Mouse (Mus musculus): ENCODE results near the gene Tns3.
A peak's percentile ranks its signal among the peaks of the same experiment; 100 is the strongest.
"Not testable (repeated sequence)": the region's sequence is repeated elsewhere in the genome, so short reads cannot be mapped to it uniquely, and the experiment has no call there.

The Tns3 gene

DNA sequence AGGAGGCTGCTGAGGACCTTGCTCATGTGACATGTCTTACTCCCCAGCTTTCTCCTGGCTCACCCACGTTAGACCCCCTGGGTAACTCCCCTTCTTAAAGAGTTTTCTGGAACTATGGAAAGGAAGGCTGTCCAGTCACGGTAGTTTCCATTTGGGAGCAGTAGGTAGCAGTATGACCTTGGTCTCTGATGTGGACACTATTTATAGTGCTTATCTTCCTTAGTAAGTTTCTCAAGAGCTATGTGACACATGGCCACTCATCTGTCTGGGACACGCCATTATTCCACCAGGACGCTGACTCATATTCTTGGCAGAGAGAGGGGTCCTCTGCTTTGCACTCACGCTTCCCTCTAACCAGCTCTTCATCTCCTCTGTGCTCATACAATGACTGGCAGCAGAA, 84.5 kb downstream of the Tns3 start:
- no peak for DNase-seq (ENCODE audit: low spot score in 2 of 2)

DNA sequence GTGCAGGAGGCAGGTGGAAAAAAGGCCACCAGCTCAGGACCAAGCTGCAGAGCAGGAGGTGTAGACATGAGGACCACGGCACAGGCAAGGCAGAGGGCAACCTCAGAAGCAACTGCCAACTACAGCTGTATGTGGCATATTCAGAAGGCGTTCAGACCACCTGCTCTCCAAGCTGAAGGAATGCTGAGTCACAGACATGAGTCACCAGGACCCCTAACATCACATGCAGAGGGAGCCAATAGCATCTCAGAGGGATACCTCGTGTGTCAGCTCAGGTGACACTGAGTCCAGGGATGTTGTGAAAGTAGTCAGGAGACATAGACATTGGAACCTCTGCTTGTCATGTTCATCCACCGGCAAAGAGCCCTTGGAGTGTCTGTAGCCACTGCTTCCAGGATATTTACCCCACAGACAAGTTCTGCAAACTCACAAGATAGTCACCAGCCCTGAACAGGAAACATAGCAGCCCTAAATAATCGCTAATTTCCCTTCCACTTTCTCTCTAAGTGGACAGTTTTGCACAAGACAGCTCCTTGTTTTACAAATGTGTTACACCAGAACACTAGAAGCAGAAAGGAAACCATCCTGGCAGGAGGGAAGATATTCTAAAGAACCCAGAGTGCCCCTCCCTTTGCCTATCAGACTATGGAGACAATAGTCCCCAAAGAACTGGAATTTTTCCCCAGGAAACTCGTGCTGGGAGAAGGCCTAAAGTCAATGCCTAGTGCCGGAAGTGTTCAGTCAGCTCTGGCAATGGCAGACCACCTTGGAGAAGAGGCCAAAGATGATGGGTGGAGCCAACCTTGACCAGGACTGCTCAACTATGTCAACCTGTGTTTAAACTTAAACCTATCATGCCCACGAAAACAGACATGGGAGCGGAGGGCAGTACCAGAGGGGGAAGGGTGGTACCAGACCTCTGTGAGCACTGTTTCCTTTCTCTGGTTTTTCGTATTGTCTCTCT, 88.8 kb downstream of the Tns3 start:
- DNase-seq (ENCODE audit: low spot score in 2 of 2), result peak; percentile 23 to 26

- no peak for DNase-seq (ENCODE audit: low spot score in 2 of 2)
These were observed 89.8 kb downstream of the Tns3 start for GRCm38 (mm10) chr11:8574562-8574961.

- no peak for DNase-seq (ENCODE audit: low spot score in 2 of 2)
These were observed 91.6 kb downstream of the Tns3 start for GRCm38 (mm10) chr11:8572762-8573161.

DNA sequence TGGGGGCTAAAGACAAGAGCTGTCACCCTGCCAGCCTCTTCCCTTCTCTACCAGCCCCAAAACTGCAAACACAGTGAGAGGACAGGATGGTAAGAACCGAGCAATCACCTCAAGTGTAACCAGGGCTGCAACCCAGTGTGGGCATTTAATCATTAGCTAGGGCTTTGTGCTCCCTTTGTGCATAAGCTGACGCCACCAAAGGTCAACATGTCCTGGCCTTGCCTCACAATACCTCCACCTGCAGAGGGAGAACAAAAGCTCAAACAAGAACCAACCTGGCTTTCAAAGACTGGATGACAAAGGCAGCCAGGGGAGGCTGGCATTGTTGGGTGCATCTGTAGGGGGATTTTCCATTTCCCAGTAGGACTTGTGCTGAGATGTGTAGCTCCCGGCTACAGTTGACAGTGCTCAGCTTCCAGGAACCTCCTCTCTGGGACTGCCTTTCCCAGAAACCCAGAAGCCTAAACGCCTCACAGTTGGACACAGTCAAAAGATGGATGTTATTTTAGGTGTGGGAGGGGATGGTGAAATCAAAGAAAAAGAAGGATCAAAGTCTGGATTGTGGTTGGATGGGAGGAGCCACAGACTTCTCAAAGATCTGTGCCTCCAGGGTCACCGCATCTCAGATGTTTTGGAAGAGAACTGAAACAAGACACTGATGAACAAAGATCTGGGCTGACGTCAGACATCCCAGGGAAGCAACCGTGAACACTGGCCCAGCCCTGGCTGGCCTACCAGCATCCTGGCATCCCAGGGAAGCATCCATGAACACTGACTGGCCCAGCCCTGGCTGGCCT, 94.9 kb downstream of the Tns3 start:
- no peak for DNase-seq (ENCODE audit: low spot score in 2 of 2)

DNA sequence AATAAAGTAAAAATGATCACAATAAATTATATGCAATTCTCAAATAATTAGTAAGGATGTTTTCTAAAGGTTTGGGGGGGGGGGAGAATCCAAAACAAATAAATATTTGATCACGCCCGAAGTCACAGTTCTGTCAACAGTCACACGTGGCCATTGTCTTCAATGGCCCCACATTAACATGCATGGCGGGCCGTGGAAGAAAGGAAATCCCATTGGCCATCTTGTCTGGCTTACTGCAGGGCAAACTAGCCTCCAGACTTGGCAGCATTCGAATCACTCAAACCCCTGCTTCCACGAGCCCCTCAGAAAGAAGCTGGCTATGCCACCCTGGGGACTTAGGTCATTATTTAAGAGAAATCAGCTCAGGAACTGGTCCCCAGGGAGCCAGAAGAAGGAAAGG, 95.5 kb downstream of the Tns3 start:
- DNase-seq (ENCODE audit: low spot score in 2 of 2), result no peak

DNA sequence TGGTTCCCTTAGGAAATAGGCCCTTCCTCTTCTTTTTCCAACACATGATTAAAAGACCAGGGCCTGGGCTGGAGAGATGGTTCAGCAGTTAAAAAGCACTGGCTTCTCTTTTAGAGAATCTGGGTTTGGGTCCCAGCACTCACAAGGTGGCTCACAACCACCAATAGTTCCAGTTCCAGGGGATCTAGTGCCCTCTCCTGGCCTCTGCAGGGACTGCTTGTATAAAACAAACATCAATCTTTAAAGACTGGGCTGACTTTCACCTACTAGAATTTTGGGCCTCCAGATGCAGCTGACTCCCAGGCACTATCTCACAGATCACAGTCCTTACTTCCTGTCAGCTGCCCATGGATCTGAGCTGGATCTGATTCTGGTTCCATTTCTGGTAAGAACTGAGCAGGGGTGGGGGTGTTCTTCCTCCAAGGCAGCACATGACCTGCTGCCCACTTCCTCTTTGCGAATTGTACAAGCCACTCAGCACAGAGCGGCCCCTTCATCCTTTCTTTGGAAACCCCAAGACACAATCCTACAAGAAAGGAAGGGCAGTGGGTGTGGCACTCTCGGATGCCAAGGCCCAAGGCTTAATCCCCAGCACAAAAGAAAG, 98.0 kb downstream of the Tns3 start:
- DNase-seq (ENCODE audit: low spot score in 2 of 2), result no peak

- no peak for DNase-seq (ENCODE audit: low spot score in 2 of 2)
These were observed 105.5 kb downstream of the Tns3 start for GRCm38 (mm10) chr11:8558761-8559282.

- DNase-seq (ENCODE audit: low spot score in 2 of 2), result no peak
These were observed 106.1 kb downstream of the Tns3 start for GRCm38 (mm10) chr11:8558258-8558657.

GRCm38 (mm10) chr11:8557006-8557405, 107.3 kb downstream of the Tns3 start:
- DNase-seq (ENCODE audit: low spot score in 2 of 2), result peak; percentile 40

- no peak for DNase-seq (ENCODE audit: low spot score in 2 of 2)
These were observed 112.6 kb downstream of the Tns3 start for GRCm38 (mm10) chr11:8551710-8552109.

GRCm38 (mm10) chr11:8547661-8548060, 116.7 kb downstream of the Tns3 start:
- no peak for DNase-seq (ENCODE audit: low spot score in 2 of 2)

GRCm38 (mm10) chr11:8545798-8546197, 118.5 kb downstream of the Tns3 start:
- peak in 1 of 2 experiments; percentile 28 for DNase-seq (ENCODE audit: low spot score in 2 of 2)

DNA sequence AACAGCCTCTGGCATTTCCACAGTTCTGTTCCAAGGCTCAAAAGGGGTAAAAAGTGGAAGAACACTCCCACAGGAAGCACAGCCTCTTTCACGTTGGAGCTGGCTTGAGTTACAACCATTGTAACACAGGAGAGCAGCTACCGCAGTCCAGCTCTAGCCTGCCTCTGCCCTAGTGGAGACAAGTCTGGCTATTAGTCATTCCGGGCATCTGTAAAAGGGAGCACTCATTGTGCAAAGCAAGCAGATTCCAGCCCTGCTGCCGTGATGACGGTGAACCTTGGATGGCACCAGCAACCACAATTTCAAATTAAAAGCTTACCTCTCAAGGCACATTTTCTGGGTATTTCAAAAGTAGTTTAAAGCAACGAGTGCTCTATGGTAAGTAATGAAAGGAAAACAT, 120.0 kb downstream of the Tns3 start:
- no peak for DNase-seq (ENCODE audit: low spot score in 2 of 2)

DNA sequence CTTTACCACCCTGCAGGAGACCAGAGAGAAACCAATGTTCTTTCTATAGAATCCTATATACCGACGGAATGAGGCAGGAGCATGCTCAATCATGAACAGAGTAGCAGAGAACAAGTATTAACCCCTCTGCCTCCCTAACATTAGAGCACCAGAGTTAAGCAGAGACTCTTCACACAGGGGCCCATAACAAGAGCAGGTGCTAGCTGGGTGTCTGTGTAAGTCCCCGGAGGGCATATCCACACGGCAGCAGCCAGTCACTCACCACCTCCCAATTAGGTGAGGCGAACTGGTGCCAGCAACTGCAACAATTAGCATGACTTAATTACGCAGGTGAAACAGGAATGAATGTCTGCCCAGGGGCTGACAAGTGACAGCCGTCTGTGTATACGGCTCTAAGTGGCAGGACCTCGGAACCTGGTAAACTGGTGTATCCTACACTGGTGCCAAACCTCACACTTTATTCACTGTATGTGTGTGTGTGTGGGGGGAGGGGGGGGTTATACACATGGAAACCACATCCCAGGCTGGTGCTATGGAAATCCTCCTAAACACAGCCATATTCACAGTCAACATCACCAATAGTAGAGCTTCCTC, 123.0 kb downstream of the Tns3 start:
- DNase-seq (ENCODE audit: low spot score in 2 of 2), result no peak

- no peak for DNase-seq (ENCODE audit: low spot score in 2 of 2)
These were observed 124.6 kb downstream of the Tns3 start for GRCm38 (mm10) chr11:8539593-8540265.

- no peak for DNase-seq (ENCODE audit: low spot score in 2 of 2)
These were observed 127.2 kb downstream of the Tns3 start for GRCm38 (mm10) chr11:8537013-8537614.

GRCm38 (mm10) chr11:8534893-8535292, 129.4 kb downstream of the Tns3 start:
- peak; percentile 31 to 77 for DNase-seq (ENCODE audit: low spot score in 2 of 2)

GRCm38 (mm10) chr11:8532771-8533170, 131.6 kb downstream of the Tns3 start:
- not testable (repeated sequence) for DNase-seq (ENCODE audit: low spot score in 2 of 2)

GRCm38 (mm10) chr11:8532112-8532747, 132.1 kb downstream of the Tns3 start:
- no peak for DNase-seq (ENCODE audit: low spot score in 2 of 2)

All from thymus, postnatal 10 days (tissue).